Mouse (Mus musculus) lung, postnatal 0 days (tissue): ENCODE measurements at regions not wholly inside any gene's neighbourhood (a gene's known extent, or its start where the extent isn't known, plus 50 kb on each side); places are given as distances from the start of the nearest gene placed in this dataset.

Experiments
- CTCF ChIP-seq: IDR thresholded peaks from 2 replicates; pipeline ENCODE4 v1.5.1; 2016; ENCODE audit warnings: antibody characterized with exemption, mild to moderate bottlenecking
- EP300 ChIP-seq: IDR thresholded peaks from 2 replicates; pipeline ENCODE4 v1.6.1; 2016; ENCODE audit warnings: antibody characterized with exemption, mild to moderate bottlenecking, control low read depth

- TF ChIP-seq CTCF (no peak), EP300 (no peak)
Measured at GRCm38 (mm10) chr9:83726979-83727378, 79.1 kb downstream of the Elovl4 start.
